Mouse (Mus musculus): ENCODE results near the gene Igf1r.

DNA sequence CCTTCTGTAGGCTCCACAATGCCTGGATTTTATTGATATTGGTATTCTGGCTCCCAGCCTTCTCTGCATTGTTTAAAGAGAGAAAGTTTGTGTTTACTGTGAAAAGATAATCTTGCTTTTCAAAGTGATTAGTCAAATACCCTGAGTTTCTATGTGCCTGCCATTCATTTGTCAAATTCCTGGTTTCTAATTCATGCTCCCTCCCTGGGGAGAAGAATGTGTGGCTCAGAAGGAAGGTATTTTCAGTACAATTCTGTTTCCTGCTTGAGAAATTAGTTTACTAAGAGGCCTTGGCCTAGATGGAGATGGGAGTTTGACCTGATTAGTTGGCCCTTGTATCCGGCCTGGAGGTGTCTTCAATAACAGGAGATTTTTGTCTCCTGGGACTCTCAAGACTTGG, 228.5 kb downstream of the Igf1r start:
- TF ChIP-seq CTCF (IDR thresholded peaks at IDR 0.05; ENCODE audit: insufficient read depth, low read length) (no peak), POLR2A (IDR thresholded peaks at IDR 0.05; ENCODE audit: borderline replicate concordance, extremely low read depth, low read depth, low read length) (no peak)

Data from lung, adult 2 months (tissue).